Mouse (Mus musculus) right cerebral cortex, postnatal 14 days (tissue): Measurements from ENCODE around the gene 4931429L15Rik.
"Not testable (repeated sequence)": the region's sequence is repeated elsewhere in the genome, so short reads cannot be mapped to it uniquely, and the experiment has no call there.

Experiments
- DNase-seq: peaks from one replicate; pipeline ENCODE4 v3.0.0; 2022

Gene 4931429L15Rik

DNA sequence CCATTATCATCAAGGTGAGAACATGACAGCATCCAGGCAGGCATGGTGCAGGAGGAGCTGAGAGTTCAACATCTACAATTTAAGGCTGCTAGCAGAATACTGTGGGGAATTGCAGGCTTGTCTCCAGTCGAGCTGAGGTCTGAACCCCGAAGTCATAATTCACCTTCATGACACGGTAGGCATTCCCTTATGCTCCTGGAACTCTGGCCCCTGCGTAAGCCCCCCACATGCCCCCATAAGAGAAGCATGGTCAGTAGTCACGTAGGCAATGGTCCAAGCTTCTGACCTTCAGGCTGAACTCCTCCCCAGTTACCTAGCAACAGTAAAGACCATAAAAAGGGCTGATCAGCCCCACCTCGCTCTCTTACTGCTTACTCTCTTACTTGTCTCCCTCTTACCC is at the start of gene 4931429L15Rik:
4931429L15Rik (minus strand) TSS at position 101 of the 400 bp plus-strand sequence.
- not testable (repeated sequence) for DNase-seq

DNA sequence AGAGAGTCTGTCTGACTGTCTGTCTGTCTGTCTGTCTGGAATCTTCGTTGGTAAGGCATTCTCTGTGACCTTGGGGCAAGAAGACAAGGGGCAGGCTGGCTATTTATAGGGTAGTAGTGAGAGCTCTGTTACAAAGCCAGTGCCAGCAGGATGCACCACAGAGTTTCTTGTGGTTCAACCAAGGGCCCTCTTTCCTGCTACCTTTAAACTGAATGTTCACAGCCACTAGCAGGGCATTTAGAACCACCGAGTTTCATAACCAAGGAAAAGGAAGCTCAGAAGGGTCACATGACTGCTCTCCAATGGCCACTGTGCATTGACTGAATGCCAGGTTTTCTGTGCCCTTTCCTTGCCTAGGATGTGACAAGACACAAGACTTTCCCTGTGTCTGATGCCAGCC is 42.7 kb upstream of the 4931429L15Rik start:
- no peak for DNase-seq

DNA sequence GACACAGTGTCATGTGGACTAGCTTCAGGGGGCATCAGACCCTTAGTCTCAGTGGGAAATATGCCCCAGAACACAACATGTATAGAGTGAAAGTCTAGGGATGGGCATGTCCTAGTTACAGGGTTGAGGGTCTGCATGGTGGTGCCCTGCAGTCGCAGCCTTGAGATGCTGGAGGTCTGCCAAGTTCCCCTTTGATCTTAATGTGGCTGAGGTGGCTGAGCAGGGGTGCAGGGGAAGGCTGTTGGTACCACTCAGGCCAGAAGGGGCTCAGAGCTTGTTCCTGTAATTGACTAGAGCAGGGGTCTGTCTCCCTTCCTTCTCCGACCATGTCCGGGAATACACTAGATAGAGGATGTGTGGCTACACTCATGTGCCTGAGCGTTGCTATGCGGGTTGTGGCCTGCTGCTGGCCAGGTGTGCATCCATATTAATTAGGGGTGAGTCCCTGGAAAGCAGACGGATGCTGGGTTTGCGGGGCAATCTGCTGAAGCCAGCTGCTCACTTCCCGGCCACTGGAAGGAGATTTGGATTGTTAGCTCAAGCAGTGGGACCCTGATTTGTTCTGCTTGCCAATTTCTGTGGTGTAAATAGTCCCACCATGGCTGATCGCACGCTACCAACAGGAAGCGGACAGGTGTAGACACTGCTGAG is 41.8 kb upstream of the 4931429L15Rik start:
- DNase-seq = no peak

DNA sequence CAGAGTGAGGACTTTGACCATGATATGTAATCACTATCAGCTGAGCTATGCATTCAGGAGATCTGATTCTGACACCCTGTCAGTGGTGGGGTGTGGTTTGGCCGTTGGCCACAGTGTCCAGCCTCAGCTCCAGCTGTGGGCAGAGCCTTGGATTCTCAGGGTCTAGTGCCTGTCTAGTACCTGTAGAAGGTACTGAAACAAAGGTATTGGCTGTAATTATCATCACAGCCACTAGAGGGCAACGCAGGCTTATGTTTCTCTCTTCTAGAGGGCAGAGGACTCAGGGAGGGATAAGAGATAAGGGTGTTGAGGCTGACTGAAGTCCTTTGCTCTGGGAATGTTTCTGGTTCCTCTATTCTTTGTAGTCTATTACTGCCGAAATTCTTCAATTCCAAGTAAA is 34.2 kb upstream of the 4931429L15Rik start:
- DNase-seq = no peak

DNA sequence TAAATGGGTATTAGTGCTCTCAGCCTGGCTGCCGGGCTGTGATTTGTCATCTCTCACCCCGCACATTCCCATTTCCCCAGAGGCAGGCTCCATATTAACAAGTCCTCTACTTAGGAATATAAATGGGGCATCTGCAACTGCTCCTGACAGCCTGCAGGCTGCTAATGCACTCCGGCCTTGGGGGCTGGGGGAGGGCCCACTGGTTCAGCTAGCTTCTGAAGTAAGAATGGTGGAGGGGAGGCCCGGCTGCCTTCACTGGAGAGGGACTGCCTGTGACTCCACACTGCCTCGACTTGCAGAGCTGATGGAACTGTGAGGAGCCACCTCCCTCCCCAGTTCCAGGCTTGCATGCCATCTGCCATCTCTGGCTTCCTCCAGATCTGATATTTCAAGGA is 33.5 kb upstream of the 4931429L15Rik start:
- no peak for DNase-seq

DNA sequence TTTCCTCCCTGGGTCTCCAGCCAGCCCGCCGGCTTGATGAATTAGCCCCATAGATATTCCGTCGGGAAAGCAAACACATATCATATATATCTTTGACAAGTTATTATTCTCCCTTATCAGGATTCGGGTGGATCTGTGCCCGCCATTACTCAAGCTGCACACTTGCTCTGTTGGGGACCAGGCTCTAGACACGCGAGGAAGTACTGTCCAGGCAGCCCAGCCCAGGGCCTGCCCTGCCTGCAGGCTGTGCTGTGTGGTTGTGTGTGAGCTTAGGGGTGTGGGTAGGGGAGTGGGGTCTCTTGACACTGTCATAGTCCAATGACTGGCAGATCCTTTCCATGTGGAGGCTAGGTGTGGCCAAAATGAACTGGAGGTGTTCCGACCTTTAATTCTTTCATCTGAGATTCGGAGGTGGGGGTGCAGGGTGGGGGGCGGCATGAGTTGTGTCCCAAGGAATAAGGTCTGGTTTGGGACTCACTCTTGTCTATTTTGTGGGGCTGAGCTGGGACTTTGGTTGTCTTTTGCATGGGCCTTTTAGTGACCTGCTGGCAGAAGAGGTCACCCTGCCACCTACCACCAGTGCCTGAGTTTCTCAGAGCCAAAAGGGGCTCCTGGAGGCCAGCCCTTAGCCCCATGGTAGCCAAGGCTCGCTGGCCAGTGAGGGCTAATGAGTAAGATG is 33.0 kb upstream of the 4931429L15Rik start:
- no peak for DNase-seq

DNA sequence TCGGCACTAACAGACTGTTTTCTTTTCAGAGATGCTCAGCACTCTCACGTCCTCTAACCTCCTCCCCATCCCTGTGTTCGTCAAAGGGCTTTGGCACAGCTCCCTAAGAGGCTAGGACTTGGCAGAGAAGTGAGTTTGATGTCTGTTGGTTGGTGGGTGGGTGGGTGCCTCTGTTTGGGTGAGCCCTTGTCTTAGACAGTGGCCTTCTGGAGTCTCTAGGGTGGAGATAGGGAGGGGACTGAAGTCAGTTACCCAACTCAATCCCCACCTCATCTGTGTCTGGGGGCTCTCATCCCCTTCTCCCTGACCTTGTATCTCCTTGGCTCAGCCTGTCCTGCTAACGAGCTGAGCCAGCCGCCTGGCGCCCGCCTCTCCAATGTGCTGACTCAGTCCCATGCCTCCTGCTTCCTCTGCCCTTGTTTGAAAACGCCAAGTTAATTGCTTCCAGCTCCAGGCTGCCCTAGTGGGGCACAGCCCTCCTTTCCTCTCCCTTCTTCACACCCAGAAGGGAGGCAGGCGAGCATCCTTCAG is 30.7 kb upstream of the 4931429L15Rik start:
- no peak for DNase-seq

DNA sequence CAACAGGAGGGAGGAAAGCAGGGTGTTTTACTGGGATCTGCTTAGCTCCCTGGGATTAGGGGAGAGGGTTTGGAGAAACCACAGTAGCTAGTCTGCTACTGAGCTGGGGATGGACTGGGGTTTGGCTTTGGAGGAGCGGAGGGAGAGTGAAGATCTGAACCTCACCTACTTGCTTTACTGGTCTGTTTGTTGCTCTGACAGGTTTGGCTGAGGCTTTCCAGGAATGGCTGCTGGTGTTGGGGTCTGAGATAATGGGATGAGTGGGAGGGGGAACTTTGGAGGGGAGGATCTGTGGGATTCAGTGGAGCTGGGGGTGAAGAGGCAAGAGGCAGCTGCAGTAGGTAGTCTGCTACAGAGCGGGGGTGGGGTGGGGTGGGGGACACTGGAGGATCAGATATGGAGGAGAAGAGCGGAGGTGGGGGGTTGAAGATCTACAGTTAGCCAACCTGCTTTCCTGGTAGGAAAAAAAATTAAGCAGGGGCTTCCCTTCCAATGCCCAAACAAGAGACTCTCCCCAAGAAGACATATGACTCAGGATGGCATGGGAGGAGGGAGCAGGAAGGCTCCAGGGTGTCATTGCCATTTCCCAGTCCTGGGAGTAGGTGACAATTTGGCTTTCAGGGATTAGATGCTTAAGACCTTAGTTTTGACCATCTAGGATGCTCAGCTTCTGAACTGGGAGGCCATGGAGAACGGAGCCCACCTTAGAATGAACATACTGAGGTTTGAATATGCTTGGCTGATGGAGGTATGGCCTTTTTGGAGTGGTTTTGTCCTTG is 26.3 kb upstream of the 4931429L15Rik start:
- DNase-seq = no peak

DNA sequence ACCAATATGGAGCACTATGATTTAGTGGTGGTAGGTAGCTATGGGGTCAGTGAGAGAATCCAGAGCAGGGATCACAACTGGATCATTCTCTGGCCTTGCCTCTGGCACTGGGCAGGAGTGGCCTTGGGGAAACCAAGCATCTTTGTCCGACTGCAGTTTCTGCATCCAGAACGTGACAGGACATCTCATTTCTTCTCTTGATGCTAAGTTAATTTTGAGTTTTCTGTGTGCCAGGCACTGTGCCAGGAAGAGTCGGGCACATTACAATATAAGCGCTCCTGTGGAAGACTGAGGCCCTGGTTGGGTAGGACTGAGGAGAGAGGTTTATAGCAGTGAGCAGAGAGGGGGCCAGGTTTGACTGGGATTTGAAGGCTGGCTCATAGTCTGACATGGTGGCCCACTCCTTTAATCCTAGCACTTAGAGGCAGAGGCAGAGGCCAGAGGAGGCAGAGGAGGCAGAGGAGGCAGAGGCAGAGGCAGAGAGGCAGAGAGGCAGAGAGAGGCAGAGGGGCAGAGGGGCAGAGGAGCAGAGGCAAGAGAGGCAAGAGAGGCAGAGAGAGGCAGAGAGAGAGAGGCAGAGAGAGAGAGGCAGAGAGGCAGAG is 19.4 kb upstream of the 4931429L15Rik start:
- no peak for DNase-seq

DNA sequence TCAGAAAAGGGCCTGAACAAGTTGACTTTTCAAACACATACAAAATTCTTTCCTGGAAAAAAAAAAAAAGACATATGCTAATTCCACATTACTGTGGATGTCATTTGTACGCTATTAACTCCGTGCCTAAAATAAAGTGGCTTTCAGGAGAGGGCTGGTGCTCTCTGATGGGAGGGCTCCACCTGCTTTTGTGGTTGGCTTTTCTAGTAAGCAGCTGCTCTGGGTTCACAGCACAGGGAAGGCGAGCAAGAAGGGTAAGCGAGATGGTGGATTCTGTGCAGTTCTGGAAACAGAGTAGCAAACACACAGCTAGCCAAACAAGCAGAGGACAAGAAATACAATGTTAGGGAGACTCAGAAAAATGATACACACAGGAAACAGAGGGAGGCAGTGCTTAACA is 18.6 kb upstream of the 4931429L15Rik start:
- no peak for DNase-seq

DNA sequence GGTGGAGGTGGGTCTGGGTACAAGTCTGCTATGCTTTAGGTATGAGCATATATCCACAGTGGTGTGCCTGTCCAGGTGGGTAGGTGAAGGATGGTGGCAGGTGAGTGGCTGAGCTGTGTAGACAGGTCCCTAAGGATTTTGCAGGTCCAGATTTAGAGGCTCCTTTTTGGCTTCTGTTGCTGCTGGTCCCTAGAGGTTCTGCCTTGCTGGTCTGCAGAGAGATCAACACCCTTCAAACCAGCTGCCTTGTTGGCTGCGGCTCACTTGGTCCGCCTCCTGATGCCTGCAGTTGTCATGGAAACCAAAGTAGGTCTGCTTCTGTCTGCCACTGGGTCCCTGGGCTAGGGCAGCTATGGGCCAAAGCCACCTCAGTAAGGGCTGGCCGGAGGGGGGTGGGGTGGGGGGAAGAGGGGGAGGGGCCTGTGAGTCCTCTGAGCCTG is 18.1 kb upstream of the 4931429L15Rik start:
- DNase-seq = no peak

DNA sequence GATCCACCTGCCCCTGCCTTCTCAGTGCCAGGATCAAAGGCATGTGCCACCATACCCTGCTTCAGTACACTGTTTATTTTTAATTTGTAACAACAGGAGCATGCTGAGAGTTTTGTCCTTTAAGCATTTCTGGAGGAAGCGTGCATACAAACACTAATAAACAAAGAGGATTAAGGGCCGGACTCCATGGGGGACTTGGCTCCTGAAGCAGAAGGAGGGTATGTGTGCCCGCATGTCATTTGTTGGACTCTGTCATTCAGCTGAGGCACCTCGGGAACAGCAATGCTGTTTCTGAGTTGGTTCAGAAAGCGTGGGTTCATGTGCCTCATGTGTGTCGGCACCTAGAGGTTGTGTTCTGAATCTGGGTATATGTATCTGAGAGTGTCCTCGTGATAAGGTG is 17.5 kb upstream of the 4931429L15Rik start:
- no peak for DNase-seq

DNA sequence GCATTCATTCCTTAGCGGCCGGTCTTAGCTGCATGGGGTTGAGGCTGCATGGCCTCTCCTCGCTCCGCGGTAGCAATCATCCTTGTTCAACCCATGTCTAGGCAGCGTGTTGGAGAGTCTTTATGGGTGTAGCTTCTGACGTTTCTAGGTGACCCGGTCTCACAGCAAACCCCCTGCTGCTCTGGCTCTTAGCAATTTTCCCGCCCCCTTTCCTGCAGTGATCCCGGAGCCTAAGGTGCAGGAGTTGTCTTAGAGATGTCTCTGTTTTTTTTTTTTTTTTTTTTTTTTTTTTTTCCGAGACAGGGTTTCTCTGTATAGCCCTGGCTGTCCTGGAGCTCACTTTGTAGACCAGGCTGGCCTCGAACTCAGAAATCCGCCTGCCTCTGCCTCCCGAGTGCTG is 16.5 kb upstream of the 4931429L15Rik start:
- DNase-seq = not testable (repeated sequence)

DNA sequence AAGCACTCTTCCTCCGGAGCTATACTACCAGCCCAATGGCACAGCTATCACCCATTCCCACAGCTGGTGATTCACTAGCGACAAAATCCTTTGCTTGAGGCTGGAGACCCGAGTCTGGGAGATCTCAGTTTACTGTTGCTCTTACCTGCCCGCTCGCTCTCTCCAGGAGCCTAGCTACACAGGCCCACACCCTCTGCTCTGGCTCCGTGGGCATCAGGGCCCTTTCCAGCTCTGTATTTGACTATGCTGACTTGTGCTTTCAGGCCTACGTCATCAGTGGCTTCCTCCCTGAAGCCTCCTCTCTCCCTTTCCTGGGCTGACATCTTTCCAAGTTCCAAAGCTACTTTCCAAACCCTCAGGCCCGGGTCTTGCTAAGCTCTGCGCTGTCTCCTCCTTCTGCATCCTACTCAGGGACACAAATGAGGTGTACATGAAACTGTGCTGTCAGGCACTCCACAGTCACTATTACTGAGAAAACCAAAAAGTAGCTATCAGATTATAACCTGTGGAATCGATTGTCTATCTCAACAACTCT is 15.7 kb upstream of the 4931429L15Rik start:
- DNase-seq = no peak

DNA sequence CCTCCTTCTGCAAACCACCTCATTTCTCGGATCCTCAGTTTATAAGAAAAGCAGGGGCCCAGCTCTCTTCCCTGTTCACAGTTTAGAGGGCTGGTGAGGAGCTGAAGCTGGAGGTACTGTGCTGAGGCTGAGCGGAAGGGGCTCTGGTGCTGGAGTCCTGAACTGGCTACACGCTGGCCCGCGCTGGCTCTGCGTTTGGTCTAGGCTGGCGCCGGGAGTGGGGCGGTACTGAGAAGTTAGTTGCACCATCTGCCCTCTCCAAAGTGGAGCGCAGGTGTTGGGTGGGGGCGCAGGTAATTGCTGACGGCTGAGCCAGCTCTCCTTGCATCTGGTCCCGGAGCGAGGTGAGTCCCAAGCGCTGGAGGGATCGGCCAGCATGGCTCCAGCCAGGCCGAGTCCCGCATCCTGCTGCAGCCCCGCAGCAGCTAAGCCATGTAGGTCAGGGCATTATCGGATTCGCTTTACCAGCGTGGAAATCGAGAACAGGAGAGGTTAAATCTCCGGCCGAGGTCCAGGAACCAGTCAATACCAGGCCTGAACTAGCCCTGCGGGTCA is 14.8 kb upstream of the 4931429L15Rik start:
- DNase-seq = no peak

DNA sequence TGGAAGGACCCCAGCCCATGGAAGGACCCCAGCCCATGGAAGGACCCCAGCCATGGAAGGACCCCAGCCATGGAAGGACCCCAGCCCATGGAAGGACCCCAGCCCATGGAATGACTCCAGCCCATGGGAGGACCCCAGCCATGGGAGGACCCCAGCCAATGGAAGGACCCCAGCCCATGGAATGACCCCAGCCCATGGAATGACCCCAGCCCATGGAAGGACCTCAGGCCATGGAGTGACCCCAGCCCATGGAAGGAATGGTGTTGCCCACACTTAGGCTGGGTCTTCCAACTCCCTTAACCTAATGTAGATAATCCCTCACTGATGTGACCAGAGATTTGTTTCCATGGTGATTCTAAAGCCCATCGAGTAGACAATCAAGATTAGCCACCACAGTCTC is 11.5 kb upstream of the 4931429L15Rik start:
- no peak for DNase-seq

DNA sequence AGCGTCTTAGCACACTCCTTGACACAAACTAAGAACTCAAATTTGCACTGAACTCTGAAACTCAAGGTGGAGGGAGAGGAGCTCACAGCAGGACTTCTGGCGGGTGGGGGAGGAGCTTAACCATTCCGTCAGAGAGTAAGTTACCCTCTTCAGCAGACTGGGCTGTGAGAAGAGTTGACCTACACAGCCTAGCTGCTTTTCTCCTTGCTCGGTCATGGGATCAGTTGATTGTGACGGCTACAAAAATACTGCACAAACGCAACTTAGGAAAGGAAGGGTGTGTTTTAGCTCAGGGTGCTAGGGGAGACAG is 10.8 kb upstream of the 4931429L15Rik start:
- DNase-seq = no peak

DNA sequence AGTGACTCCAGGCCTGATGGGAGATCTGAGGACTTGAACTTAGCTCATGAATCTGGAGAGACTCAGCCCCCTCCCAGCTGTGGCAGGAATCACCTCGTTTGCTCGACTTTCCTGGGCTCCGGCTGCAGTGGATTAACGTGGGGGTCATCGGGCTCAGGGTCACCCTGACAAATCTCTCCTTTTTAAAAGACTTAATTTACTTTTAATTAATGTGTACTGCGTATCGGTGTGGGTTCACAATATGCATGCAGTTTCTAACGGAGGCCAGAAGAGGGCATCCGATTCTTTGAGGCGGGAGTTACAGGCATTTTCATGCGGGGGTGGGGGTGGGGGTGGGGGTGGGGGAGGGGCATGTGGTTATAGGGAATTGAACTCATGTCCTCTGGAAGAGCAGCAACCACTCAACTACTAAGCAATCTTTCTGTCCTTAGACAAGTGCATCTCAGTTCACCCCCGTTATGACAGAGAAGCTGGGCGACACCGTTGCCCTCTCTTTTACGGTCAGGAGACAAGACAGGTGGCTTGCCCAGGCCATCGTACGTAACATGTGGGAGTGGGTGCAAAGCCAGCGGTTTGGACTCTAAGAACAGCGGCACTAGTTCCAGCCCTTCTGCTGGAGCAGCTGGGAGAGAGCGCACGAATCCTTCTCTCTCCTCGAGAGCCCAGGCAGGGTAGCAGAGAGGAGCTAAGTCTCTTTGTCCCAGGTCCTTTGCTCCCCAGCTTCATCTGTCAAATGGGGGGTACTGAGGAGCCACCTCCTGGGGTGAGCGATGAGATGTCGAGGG is 10.2 kb upstream of the 4931429L15Rik start:
- DNase-seq = no peak

DNA sequence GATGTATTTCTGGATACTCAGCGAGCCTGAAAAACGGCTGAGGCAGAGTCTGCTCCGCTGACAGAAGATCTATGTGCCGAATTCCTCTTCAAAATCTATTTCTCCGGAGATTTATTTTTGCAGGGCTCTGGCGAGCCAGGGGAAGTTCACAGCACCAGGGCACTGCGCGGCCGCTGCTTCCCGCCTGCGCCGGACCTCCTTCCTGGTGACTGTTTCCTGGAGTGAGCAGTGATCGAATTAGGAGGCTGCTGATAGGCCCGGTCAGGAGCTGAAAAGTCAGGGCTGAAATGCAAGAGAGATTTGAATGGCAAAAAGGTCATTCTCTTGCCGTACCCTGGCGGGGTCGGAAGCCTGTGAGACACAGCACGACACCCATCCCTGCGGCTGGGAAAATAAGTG is 9.5 kb upstream of the 4931429L15Rik start:
- no peak for DNase-seq

DNA sequence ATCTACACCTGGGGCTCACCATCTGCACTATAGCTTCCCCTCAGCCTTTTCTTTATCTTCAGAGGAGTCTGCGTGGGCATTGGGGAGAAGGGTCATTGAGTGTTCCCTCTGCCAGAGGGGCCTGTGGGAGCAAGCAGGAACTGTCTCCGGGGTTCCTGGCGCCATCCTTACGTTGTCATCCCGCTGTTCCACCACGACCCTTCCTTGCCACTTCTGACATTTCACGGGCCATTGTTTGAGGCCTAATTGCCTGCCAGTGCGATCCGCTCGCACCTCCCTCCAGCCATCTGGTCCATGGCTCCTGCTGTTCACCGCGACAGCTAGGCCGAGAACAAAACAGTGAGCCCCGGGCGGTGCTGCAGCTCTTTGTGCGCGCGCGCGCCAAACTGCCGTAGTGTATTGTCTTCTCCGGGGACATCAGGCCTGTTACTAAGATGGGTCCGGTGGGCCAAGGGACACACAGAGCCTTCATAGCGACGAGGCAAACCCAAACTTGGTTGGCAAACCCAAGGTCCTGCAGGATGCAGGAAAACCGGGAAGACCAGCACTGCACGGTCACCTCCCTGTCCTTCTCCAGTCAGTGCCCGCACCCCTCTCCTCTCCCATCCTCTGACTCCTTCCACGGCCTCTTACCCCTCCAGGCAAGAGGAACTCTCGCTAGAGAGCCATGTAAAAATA is 8.9 kb upstream of the 4931429L15Rik start:
- peak; percentile 63 for DNase-seq
